In genomic region chr5:120811951-120812819, GRCm38 (mm10) we compare ENCODE assay signal across 8 mouse cellular contexts. TPM values are rescaled to one million over a fixed set of nuclear protein-coding genes. Genes with fewer than 3 reads are reported as not detected.
DNase-seq lines count a peak whose midpoint lies in the region; ATAC-seq and TF ChIP-seq lines count a peak whose summit lies in the region.

Gene Oas1c, minus strand, starts transcription at chr5:120812514.

- peak within 1 kb of the TSS; percentile 65 for H3K9ac ChIP-seq in hindbrain, embryonic 13.5 days

- peak within 1 kb of the TSS; percentile 56 for H3K4me2 ChIP-seq in hindbrain, embryonic 13.5 days

- ATAC-seq in Patski = peak; percentile 99
- peak; percentile 81 for ATAC-seq in hindbrain, embryonic 13.5 days (ENCODE audit: low FRiP score)

- no peak for TF ChIP-seq CTCF in Patski (IDR thresholded peaks at IDR 0.05)

- POLR2A ChIA-PET in Patski (lab: Charles Lee) = interaction anchor here (0.6 kb wide), 2 partner anchors 9 to 55 kb away, joined by 5 to 6 read pairs; no protein-coding TSS in a partner anchor

- H3K36me3 ChIP-seq in hindbrain, embryonic 13.5 days = no peaks in the 10 kb centered on the region

- H3K9me3 ChIP-seq in hindbrain, embryonic 13.5 days = no peaks in the 10 kb centered on the region

- no peaks in the 10 kb centered on the region for H3K27me3 ChIP-seq in Patski
- H3K27me3 ChIP-seq in hindbrain, embryonic 13.5 days = no peaks in the 10 kb centered on the region

- DNase-seq in Patski (ENCODE audit: low read depth, low spot score) = peak; percentile 81
- peak; percentile 82 to 83 for DNase-seq in cerebellum, postnatal 10 days
- peak; percentile 68 to 69 for DNase-seq in frontal cortex, postnatal 14 days (ENCODE audit: low spot score in 2 of 2)
- peak; percentile 32 to 52 for DNase-seq in layer of hippocampus, postnatal 25 days (ENCODE audit: extremely low spot score in 1 of 2, low spot score in 1 of 2)
- DNase-seq in lung, postnatal 25 days (ENCODE audit: low spot score) = peak; percentile 94
- DNase-seq in retina, embryonic 14.5 days (ENCODE audit: low spot score) = peak; percentile 84
- peak; percentile 79 for DNase-seq in thymus, postnatal 4 days

- in situ Hi-C loops in Patski (cut with MboI; ENCODE audit: low pct_unique_long_range_greater_than_20kb) = no loop called here

- H3K4me3 ChIP-seq in hindbrain, embryonic 13.5 days = peak within 1 kb of the TSS; percentile 26

- WGBS in hindbrain, embryonic 13.5 days = 7% methylated on average over 18 of the region's 18 CpGs

- H3K4me1 ChIP-seq in hindbrain, embryonic 13.5 days (replicated peaks) = peaks cover 13% of the 10 kb centered on the region

- peak within 1 kb of the TSS; percentile 80 for H3K27ac ChIP-seq in hindbrain, embryonic 13.5 days

- CTCF ChIA-PET in Patski (lab: Charles Lee) = interaction anchor here (1.1 to 1.6 kb wide), 3 partner anchors 21 to 36 kb away, joined by 3 to 5 read pairs (median 3); no protein-coding TSS in a partner anchor

RNA-seq across cellular contexts. Expression of gene Oas1c, which starts in this region (rescaled TPM):
- 1.9 TPM for polyA plus RNA-seq in Patski (2021)
- polyA plus RNA-seq in hindbrain, embryonic 13.5 days (2015; fragmentation: Nextera tagmentation; extraction: Ambion mirVana) = 0.54 and 0.57 TPM in 2 replicates
- 1 to 10 TPM in 1 of 2 experiments, under 1 TPM in 1; 0.81 to 1.3 TPM for total RNA-seq in layer of hippocampus, postnatal 25 days (2021)

Comparison
In these comparisons a context has a peak if more than half of its experiments do, and no peak if none do; other contexts are left out.
1. Peak in every context shown above with its lines: DNase-seq, ATAC-seq, H3K4me3 ChIP-seq and H3K27ac ChIP-seq.
2. Peak in ATAC-seq, H3K4me3 ChIP-seq, H3K27ac ChIP-seq, H3K9ac ChIP-seq and H3K4me2 ChIP-seq in hindbrain, embryonic 13.5 days; RNA of the gene not detected or under 1 TPM.
3. DNase-seq: peak in every context shown above with its lines; median percentile 94 in lung, postnatal 25 days; 84 in retina, embryonic 14.5 days; 82 in cerebellum, postnatal 10 days; 81 in Patski; 79 in thymus, postnatal 4 days; 68 in frontal cortex, postnatal 14 days; 42 in layer of hippocampus, postnatal 25 days.